Mouse (Mus musculus) erythroblast, embryonic 14.5 days (primary cell): ENCODE results near the gene Tenm2.

Experiments used
- GATA1 ChIP-seq: IDR thresholded peaks from 2 replicates; pipeline ENCODE4 v1.6.1; 2012; ENCODE audit warnings: low read length, inconsistent platforms, mixed read lengths
- TAL1 ChIP-seq: IDR thresholded peaks from 3 replicates; pipeline ENCODE4 v1.6.1; 2012; ENCODE audit warnings: low read length, inconsistent platforms, mixed read lengths

GRCm38 (mm10) chr11:36560785-36561548 lies 674.8 kb downstream of the Tenm2 start:
- no peak for TF ChIP-seq TAL1
- TF ChIP-seq GATA1, result no peak
